11 mouse cellular contexts compared by ENCODE assay signal in the genomic region with DNA sequence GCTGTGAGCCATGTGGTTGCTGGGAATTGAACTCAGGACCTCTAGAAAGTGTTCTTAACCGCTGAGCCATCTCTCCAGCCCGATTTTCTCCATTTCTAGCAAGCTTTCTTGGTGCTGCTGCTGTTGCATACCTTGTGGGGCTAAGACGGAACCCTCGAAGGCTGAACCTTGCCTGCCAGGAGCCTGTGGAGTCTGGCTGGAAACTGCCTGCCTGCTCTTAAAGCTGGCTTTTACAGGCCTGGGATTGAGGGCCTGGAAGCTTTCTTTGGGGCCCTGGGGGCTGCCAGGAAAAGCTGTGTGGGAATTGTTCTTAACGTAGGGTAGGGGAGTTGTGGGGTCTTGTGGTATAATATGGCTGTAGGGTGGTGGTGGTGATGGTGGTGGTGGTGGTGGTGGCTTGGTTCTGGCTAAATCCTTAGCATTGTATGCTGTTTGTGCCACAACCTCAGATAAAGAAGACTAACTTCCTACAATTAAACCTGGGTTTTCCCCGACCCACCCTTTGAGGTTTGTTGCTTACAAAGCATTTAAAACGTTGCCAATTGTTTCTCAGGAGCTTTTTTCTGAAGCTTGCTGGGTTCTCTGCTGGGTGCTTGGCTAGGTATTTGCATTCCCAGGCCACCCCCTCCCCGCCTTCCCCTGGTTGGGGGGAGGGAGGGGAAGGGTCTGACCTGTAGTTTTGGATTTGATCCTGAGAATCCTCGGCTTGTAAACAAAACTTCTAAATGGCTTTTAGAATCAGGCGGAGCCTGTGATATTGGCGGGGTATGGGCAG. TPM values are rescaled to one million over a fixed set of nuclear protein-coding genes. Genes with fewer than 3 reads are reported as not detected.
DNase-seq lines count a peak whose midpoint lies in the region; ATAC-seq and TF ChIP-seq lines count a peak whose summit lies in the region.
"Had no signal": no experiment of that assay in that cellular context is flagged by ENCODE, and none has a peak within 500 bp of the region (broad histone marks: within the 10 kb centered on the region; RNA-seq: fewer than 3 reads in every experiment).

No protein-coding gene starts in this region.

- no peaks in the 10 kb centered on the region for H3K9me3 ChIP-seq in kidney, embryonic 14.5 days (ENCODE audit: control insufficient read depth, low read length)
- H3K9me3 ChIP-seq in ES-E14 (ENCODE audit: control insufficient read depth, insufficient read depth, low read depth, low read length): no peaks in the 10 kb centered on the region
- H3K9me3 ChIP-seq in limb, embryonic 12.5 days: no peaks in the 10 kb centered on the region

- H3K4me3 ChIP-seq in kidney, embryonic 14.5 days (ENCODE audit: low read length): no peak overlapping the region
- no peak overlapping the region for H3K4me3 ChIP-seq in ES-E14 (ENCODE audit: insufficient read depth in 1 of 2, low read depth in 1 of 2, low read length in 2 of 2, poor library complexity in 1 of 2, severe bottlenecking in 1 of 2)
- H3K4me3 ChIP-seq in limb, embryonic 12.5 days (replicated peaks): no peak overlapping the region

- peak overlapping the region; percentile 26; the same call in 1 of the 2 replicates for H3K27ac ChIP-seq in kidney, embryonic 14.5 days (ENCODE audit: low read depth, low read length)
- no peak overlapping the region for H3K27ac ChIP-seq in ES-E14 (ENCODE audit: insufficient read depth, low read depth, low read length, poor library complexity, severe bottlenecking)
- H3K27ac ChIP-seq in limb, embryonic 12.5 days: peak overlapping the region; percentile 8; the same call in 1 of the 2 replicates

- ATAC-seq in kidney, embryonic 14.5 days (ENCODE audit: low FRiP score, low TSS enrichment): no peak
- no peak for ATAC-seq in limb, embryonic 12.5 days (ENCODE audit: insufficient number of reproducible peaks, insufficient read depth, low FRiP score, low TSS enrichment, low read depth)

- no peak overlapping the region for H3K4me2 ChIP-seq in kidney, embryonic 14.5 days (replicated peaks; ENCODE audit: low read depth, low read length)
- H3K4me2 ChIP-seq in limb, embryonic 12.5 days: 0 out of 2 replicates have a peak overlapping the region, but pooled peaks have one; percentile 9
- H3K4me2 ChIP-seq: liver, embryonic 11.5 days had no signal

- H3K9ac ChIP-seq in kidney, embryonic 14.5 days (ENCODE audit: low read depth, low read length): no peak overlapping the region
- H3K9ac ChIP-seq in ES-E14 (ENCODE audit: insufficient read depth, low read depth, low read length, poor library complexity, severe bottlenecking): no peak overlapping the region
- 0 out of 2 replicates have a peak overlapping the region, but pooled peaks have one; percentile 8 for H3K9ac ChIP-seq in limb, embryonic 12.5 days (replicated peaks)

- DNase-seq in embryo, embryonic 10 days (ENCODE audit: low spot score): peak; percentile 4
- no peak for DNase-seq in embryo, embryonic 9.5 days (ENCODE audit: extremely low spot score)
- DNase-seq in kidney, postnatal 36 days: no peak
- DNase-seq in ES-E14 (ENCODE audit: low read depth, low spot score): peak; percentile 62
- no peak for DNase-seq in right cerebral cortex, adult 2 months (ENCODE audit: low spot score in 2 of 2)
- DNase-seq in gastrocnemius, adult 8-10 months (ENCODE audit: low spot score in 2 of 2): no peak
- DNase-seq: layer of hippocampus, adult 9-11 months; spleen, adult 18-20 months had no signal

- peaks cover 83% of the 10 kb centered on the region for H3K4me1 ChIP-seq in kidney, embryonic 14.5 days (ENCODE audit: control insufficient read depth, insufficient read depth, low read length)
- peaks cover 0 to 17% of the 10 kb centered on the region in 2 experiments; a peak in 2 of 4 replicates for H3K4me1 ChIP-seq in ES-E14 (ENCODE audit: control insufficient read depth in 2 of 2, insufficient read depth in 2 of 2, low read length in 2 of 2, poor library complexity in 1 of 2)
- H3K4me1 ChIP-seq in limb, embryonic 12.5 days (replicated peaks): peaks cover 70% of the 10 kb centered on the region

- 49% methylated on average over 11 of the region's 11 CpGs for WGBS in kidney, embryonic 14.5 days
- 23% methylated on average over 11 of the region's 11 CpGs for WGBS in limb, embryonic 12.5 days

- in situ Hi-C loops in ES-E14 (cut with MboI; ENCODE audit: low sequenced_read_pairs in 2 of 2, unreplicated experiment in 2 of 2): no loop called here

- H3K27me3 ChIP-seq in kidney, embryonic 14.5 days (ENCODE audit: control insufficient read depth, insufficient read depth, low read length): no peaks in the 10 kb centered on the region
- peaks cover 5% of the 10 kb centered on the region; the same call in 1 of the 2 replicates for H3K27me3 ChIP-seq in limb, embryonic 12.5 days

- no peaks in the 10 kb centered on the region; the same call in 1 of the 2 replicates for H3K36me3 ChIP-seq in kidney, embryonic 14.5 days (ENCODE audit: control insufficient read depth, insufficient read depth, low read length)
- H3K36me3 ChIP-seq in ES-E14 (ENCODE audit: control insufficient read depth, insufficient read depth, low read length, poor library complexity, severe bottlenecking): no peaks in the 10 kb centered on the region
- no peaks in the 10 kb centered on the region for H3K36me3 ChIP-seq in limb, embryonic 12.5 days

TF ChIP-seq in ES-E14, 5 proteins besides CTCF, POLR2A, EP300 and RAD21:
- TF ChIP-seq ZNF384 (IDR thresholded peaks at IDR 0.05; ENCODE audit: low read depth, low read length): no peak
TF ChIP-seq in ES-E14: peak in this region for 0.

RNA-seq across cellular contexts. Expression of gene Lhfpl2, which starts 7.9 kb away (rescaled TPM):
- polyA plus RNA-seq in kidney, embryonic 14.5 days (2014; fragmentation: Nextera tagmentation; extraction: Ambion mirVana): 48.7 and 81.0 TPM in 2 replicates
- total RNA-seq in ES-E14 (2012; rRNA removed): 6.1 and 8.8 TPM in 2 replicates
- polyA plus RNA-seq in limb, embryonic 12.5 days (2016; fragmentation: Nextera tagmentation; extraction: Ambion mirVana): 44.2 and 51.3 TPM in 2 replicates
- 1 to 10 TPM; 1.0 to 4.9 (median 2.2) TPM for total RNA-seq in gastrocnemius, adult 8-10 months (2022)

Comparison
In these comparisons a context has a peak if more than half of its experiments do, and no peak if none do; other contexts are left out.
1. DNase-seq: peak in embryo, embryonic 10 days (single experiment) and ES-E14 (single experiment); none in embryo, embryonic 9.5 days (single experiment), kidney, postnatal 36 days (0 of 2), right cerebral cortex, adult 2 months (0 of 2) and gastrocnemius, adult 8-10 months (0 of 2).